Mouse (Mus musculus) right cerebral cortex, adult 18-20 months (tissue): ENCODE results near the gene Gba.
A peak's percentile ranks its signal among the peaks of the same experiment; 100 is the strongest.

Experiments
- DNase-seq: peaks from one replicate; pipeline ENCODE4 v3.0.0; 2022; ENCODE audit warnings: mixed read lengths

Gba gene

GRCm38 (mm10) chr3:89183058-89183958, 19.4 kb upstream of the Gba start, which contains the start of gene Fam189b:
Gene Fam189b (plus strand): TSS chr3:89183143.
- peak; percentile 95 for DNase-seq

- no peak for DNase-seq
These were observed 18.8 kb upstream of the Gba start for GRCm38 (mm10) chr3:89183959-89184315.

- no peak for DNase-seq
These were observed 15.5 kb upstream of the Gba start for GRCm38 (mm10) chr3:89187197-89187596.

- DNase-seq: no peak
These were observed 14.8 kb upstream of the Gba start for GRCm38 (mm10) chr3:89187690-89188477.

GRCm38 (mm10) chr3:89188478-89188875, 14.3 kb upstream of the Gba start:
- no peak for DNase-seq

GRCm38 (mm10) chr3:89190436-89190835, 12.3 kb upstream of the Gba start:
- no peak for DNase-seq

- DNase-seq: no peak
These were observed 9.4 kb upstream of the Gba start for GRCm38 (mm10) chr3:89193351-89193750.

GRCm38 (mm10) chr3:89193853-89194252, 8.9 kb upstream of the Gba start:
- no peak for DNase-seq

GRCm38 (mm10) chr3:89195979-89196877, 6.5 kb upstream of the Gba start:
- peak; percentile 91 for DNase-seq

GRCm38 (mm10) chr3:89199839-89200238, 2.9 kb upstream of the Gba start:
- no peak for DNase-seq

GRCm38 (mm10) chr3:89203142-89203514, 400 bp downstream of the Gba start:
- DNase-seq: no peak

GRCm38 (mm10) chr3:89206079-89206478, 3.4 kb downstream of the Gba start:
- no peak for DNase-seq

- no peak for DNase-seq
These were observed 4.0 kb downstream of the Gba start for GRCm38 (mm10) chr3:89206695-89207094.

GRCm38 (mm10) chr3:89208075-89208657, 5.4 kb downstream of the Gba start:
- DNase-seq: no peak

GRCm38 (mm10) chr3:89208736-89209135, 6.0 kb downstream of the Gba start:
- no peak for DNase-seq

- DNase-seq: no peak
These were observed 7.0 kb downstream of the Gba start for GRCm38 (mm10) chr3:89209731-89210130.

GRCm38 (mm10) chr3:89210162-89210561, 7.4 kb downstream of the Gba start:
- DNase-seq: no peak

- DNase-seq: no peak
These were observed 8.0 kb downstream of the Gba start for GRCm38 (mm10) chr3:89210731-89211130.

- DNase-seq: peak; percentile 95
These were observed 11.2 kb downstream of the Gba start for GRCm38 (mm10) chr3:89213803-89214530.

- DNase-seq: no peak
These were observed 12.1 kb downstream of the Gba start, which contains the start of gene Thbs3 for GRCm38 (mm10) chr3:89214681-89215411. Gene Thbs3 (plus strand): TSS chr3:89215180.

- peak; percentile 85 for DNase-seq
These were observed 13.1 kb downstream of the Gba start for GRCm38 (mm10) chr3:89215853-89216252.
